Mouse (Mus musculus): ENCODE measurements around the gene Spns2.

GRCm38 (mm10) chr11:72415155-72415554 lies 74.5 kb downstream of the Spns2 start:
- TF ChIP-seq POLR2A (IDR thresholded peaks at IDR 0.05; ENCODE audit: borderline replicate concordance, low read depth, low read length): no peak
- no peak for TF ChIP-seq CTCF (IDR thresholded peaks at IDR 0.05; ENCODE audit: low read depth, low read length)
